Mouse (Mus musculus) urinary bladder, postnatal 25 days (tissue): Measurements from ENCODE around the gene Abcc12.

Source experiments
- DNase-seq: peaks from one replicate; pipeline ENCODE4 v3.0.0; 2022; ENCODE audit warnings: low spot score

Abcc12 gene

GRCm38 (mm10) chr8:86512131-86512792 is 68.2 kb downstream of the Abcc12 start:
- DNase-seq, result no peak

GRCm38 (mm10) chr8:86501341-86501740 is 79.1 kb downstream of the Abcc12 start:
- peak; percentile 16 for DNase-seq

GRCm38 (mm10) chr8:86495056-86495455 is 85.4 kb downstream of the Abcc12 start:
- DNase-seq, result no peak

GRCm38 (mm10) chr8:86493841-86494240 is 86.6 kb downstream of the Abcc12 start:
- DNase-seq, result no peak

GRCm38 (mm10) chr8:86485411-86485810 is 95.1 kb downstream of the Abcc12 start:
- no peak for DNase-seq

GRCm38 (mm10) chr8:86484244-86484643 is 96.2 kb downstream of the Abcc12 start:
- DNase-seq, result no peak

- no peak for DNase-seq
Observed at GRCm38 (mm10) chr8:86482116-86482515, 98.4 kb downstream of the Abcc12 start.

GRCm38 (mm10) chr8:86475711-86476438 is 104.6 kb downstream of the Abcc12 start:
- no peak for DNase-seq

GRCm38 (mm10) chr8:86474461-86474860 is 106.0 kb downstream of the Abcc12 start:
- no peak for DNase-seq

- no peak for DNase-seq
Observed at GRCm38 (mm10) chr8:86473121-86473520, 107.4 kb downstream of the Abcc12 start.

- no peak for DNase-seq
Observed at GRCm38 (mm10) chr8:86470717-86471116, 109.8 kb downstream of the Abcc12 start.

- no peak for DNase-seq
Observed at GRCm38 (mm10) chr8:86463215-86463614, 117.3 kb downstream of the Abcc12 start.

GRCm38 (mm10) chr8:86460372-86460771 is 120.1 kb downstream of the Abcc12 start:
- DNase-seq, result no peak

- DNase-seq, result no peak
Observed at GRCm38 (mm10) chr8:86453697-86454480, 126.6 kb downstream of the Abcc12 start.

GRCm38 (mm10) chr8:86449870-86450515 is 130.5 kb downstream of the Abcc12 start:
- DNase-seq, result no peak

GRCm38 (mm10) chr8:86445516-86445915 is 135.0 kb downstream of the Abcc12 start:
- no peak for DNase-seq

GRCm38 (mm10) chr8:86443744-86444143 is 136.7 kb downstream of the Abcc12 start:
- DNase-seq, result no peak

GRCm38 (mm10) chr8:86438983-86439299 is 141.5 kb downstream of the Abcc12 start:
- no peak for DNase-seq

- DNase-seq, result no peak
Observed at GRCm38 (mm10) chr8:86438133-86438982, 142.1 kb downstream of the Abcc12 start.

- DNase-seq, result no peak
Observed at GRCm38 (mm10) chr8:86437418-86437817, 143.1 kb downstream of the Abcc12 start.
